Mouse (Mus musculus): Measurements from ENCODE around the gene 1700003E16Rik. TPM values are rescaled to one million over a fixed set of nuclear protein-coding genes. Genes with fewer than 3 reads are reported as not detected.

The 1700003E16Rik gene
- total and polyA plus RNA-seq, 3 experiments, result 0.23 to 0.34 TPM; not detected in 1

Other genes starting within 250 kb of the 1700003E16Rik start
Only the 20 nearest of the 23 such genes appear.
- gene Dok1, start 122.9 kb upstream of the 1700003E16Rik start, total RNA-seq (2012; rRNA removed), result 33.2 and 34.7 TPM in 2 replicates
- 21.3 and 21.4 TPM in 2 replicates for gene Dok1, start 122.9 kb upstream of the 1700003E16Rik start, total RNA-seq (2014; rRNA removed)
- gene Dok1, start 122.9 kb upstream of the 1700003E16Rik start, polyA plus RNA-seq (2012; ENCODE audit: insufficient read length, low read depth), result 23.8 and 24.6 TPM in 2 replicates
- 0.93 and 1.0 TPM in 2 replicates for gene Loxl3, start 122.2 kb upstream of the 1700003E16Rik start, total RNA-seq (2012; rRNA removed)
- gene Loxl3, start 122.2 kb upstream of the 1700003E16Rik start, total RNA-seq (2014; rRNA removed), result 0.05 TPM in 1 of 2 replicates, not detected in the other
- gene Loxl3, start 122.2 kb upstream of the 1700003E16Rik start, polyA plus RNA-seq (2012; ENCODE audit: insufficient read length, low read depth), result 0.74 and 1.0 TPM in 2 replicates
- 235 and 240 TPM in 2 replicates for gene Aup1, start 101.9 kb upstream of the 1700003E16Rik start, total RNA-seq (2012; rRNA removed)
- 108 and 119 TPM in 2 replicates for gene Aup1, start 101.9 kb upstream of the 1700003E16Rik start, total RNA-seq (2014; rRNA removed)
- gene Aup1, start 101.9 kb upstream of the 1700003E16Rik start, polyA plus RNA-seq (2012; ENCODE audit: insufficient read length, low read depth), result 284 and 324 TPM in 2 replicates
- 113 and 128 TPM in 2 replicates for gene Htra2, start 101.1 kb upstream of the 1700003E16Rik start, total RNA-seq (2012; rRNA removed)
- gene Htra2, start 101.1 kb upstream of the 1700003E16Rik start, total RNA-seq (2014; rRNA removed), result 131 and 137 TPM in 2 replicates
- gene Htra2, start 101.1 kb upstream of the 1700003E16Rik start, polyA plus RNA-seq (2012; ENCODE audit: insufficient read length, low read depth), result 154 and 185 TPM in 2 replicates
- gene Dqx1, start 98.6 kb upstream of the 1700003E16Rik start, total RNA-seq (2012; rRNA removed), result 2.2 and 2.7 TPM in 2 replicates
- gene Dqx1, start 98.6 kb upstream of the 1700003E16Rik start, total RNA-seq (2014; rRNA removed), result 0.99 and 1.3 TPM in 2 replicates
- gene Dqx1, start 98.6 kb upstream of the 1700003E16Rik start, polyA plus RNA-seq (2012; ENCODE audit: insufficient read length, low read depth), result 2.9 and 3.5 TPM in 2 replicates
- gene Tlx2, start 86.1 kb upstream of the 1700003E16Rik start, total RNA-seq (2012; rRNA removed), result not detected in 2 replicates
- gene Tlx2, start 86.1 kb upstream of the 1700003E16Rik start, total RNA-seq (2014; rRNA removed), result not detected in 2 replicates
- not detected in 2 replicates for gene Tlx2, start 86.1 kb upstream of the 1700003E16Rik start, polyA plus RNA-seq (2012; ENCODE audit: insufficient read length, low read depth)
- 14.5 and 16.6 TPM in 2 replicates for gene Pcgf1, start 78.5 kb upstream of the 1700003E16Rik start, total RNA-seq (2012; rRNA removed)
- 12.5 and 13.7 TPM in 2 replicates for gene Pcgf1, start 78.5 kb upstream of the 1700003E16Rik start, total RNA-seq (2014; rRNA removed)
- gene Pcgf1, start 78.5 kb upstream of the 1700003E16Rik start, polyA plus RNA-seq (2012; ENCODE audit: insufficient read length, low read depth), result 12.4 and 15.0 TPM in 2 replicates
- 0.80 TPM in 1 of 2 replicates, not detected in the other for gene Lbx2, start 70.0 kb upstream of the 1700003E16Rik start, total RNA-seq (2012; rRNA removed)
- gene Lbx2, start 70.0 kb upstream of the 1700003E16Rik start, total RNA-seq (2014; rRNA removed), result 0.86 TPM in 1 of 2 replicates, not detected in the other
- 1.2 and 1.7 TPM in 2 replicates for gene Lbx2, start 70.0 kb upstream of the 1700003E16Rik start, polyA plus RNA-seq (2012; ENCODE audit: insufficient read length, low read depth)
- gene Ccdc142, start 54.8 kb upstream of the 1700003E16Rik start, total RNA-seq (2012; rRNA removed), result 3.1 and 3.2 TPM in 2 replicates
- 0.38 and 0.59 TPM in 2 replicates for gene Ccdc142, start 54.8 kb upstream of the 1700003E16Rik start, total RNA-seq (2014; rRNA removed)
- 1.1 and 1.7 TPM in 2 replicates for gene Ccdc142, start 54.8 kb upstream of the 1700003E16Rik start, polyA plus RNA-seq (2012; ENCODE audit: insufficient read length, low read depth)
- gene Gm42688, start 54.8 kb upstream of the 1700003E16Rik start, total RNA-seq (2012; rRNA removed), result 1.3 and 2.1 TPM in 2 replicates
- 1.2 TPM in 2 replicates for gene Gm42688, start 54.8 kb upstream of the 1700003E16Rik start, total RNA-seq (2014; rRNA removed)
- 1.6 and 2.0 TPM in 2 replicates for gene Gm42688, start 54.8 kb upstream of the 1700003E16Rik start, polyA plus RNA-seq (2012; ENCODE audit: insufficient read length, low read depth)
- gene Mrpl53, start 47.4 kb upstream of the 1700003E16Rik start, total RNA-seq (2012; rRNA removed), result 74.0 and 83.3 TPM in 2 replicates
- gene Mrpl53, start 47.4 kb upstream of the 1700003E16Rik start, total RNA-seq (2014; rRNA removed), result 52.2 and 54.2 TPM in 2 replicates
- 52.9 and 55.5 TPM in 2 replicates for gene Mrpl53, start 47.4 kb upstream of the 1700003E16Rik start, polyA plus RNA-seq (2012; ENCODE audit: insufficient read length, low read depth)
- 78.9 and 104 TPM in 2 replicates for gene Mogs, start 40.9 kb upstream of the 1700003E16Rik start, total RNA-seq (2012; rRNA removed)
- 77.3 and 78.4 TPM in 2 replicates for gene Mogs, start 40.9 kb upstream of the 1700003E16Rik start, total RNA-seq (2014; rRNA removed)
- gene Mogs, start 40.9 kb upstream of the 1700003E16Rik start, polyA plus RNA-seq (2012; ENCODE audit: insufficient read length, low read depth), result 53.0 and 57.2 TPM in 2 replicates
- 20.4 and 24.1 TPM in 2 replicates for gene Wbp1, start 34.8 kb upstream of the 1700003E16Rik start, total RNA-seq (2012; rRNA removed)
- gene Wbp1, start 34.8 kb upstream of the 1700003E16Rik start, total RNA-seq (2014; rRNA removed), result 23.1 and 27.5 TPM in 2 replicates
- gene Wbp1, start 34.8 kb upstream of the 1700003E16Rik start, polyA plus RNA-seq (2012; ENCODE audit: insufficient read length, low read depth), result 16.6 and 19.3 TPM in 2 replicates
- gene Ino80b, start 31.0 kb upstream of the 1700003E16Rik start, total RNA-seq (2012; rRNA removed), result 26.1 and 26.9 TPM in 2 replicates
- gene Ino80b, start 31.0 kb upstream of the 1700003E16Rik start, total RNA-seq (2014; rRNA removed), result 14.9 and 15.4 TPM in 2 replicates
- gene Ino80b, start 31.0 kb upstream of the 1700003E16Rik start, polyA plus RNA-seq (2012; ENCODE audit: insufficient read length, low read depth), result 30.4 and 34.2 TPM in 2 replicates
- 0.59 and 0.68 TPM in 2 replicates for gene Rtkn, start 20.9 kb upstream of the 1700003E16Rik start, total RNA-seq (2012; rRNA removed)
- gene Rtkn, start 20.9 kb upstream of the 1700003E16Rik start, total RNA-seq (2014; rRNA removed), result 0.54 and 1.3 TPM in 2 replicates
- 0.47 and 0.78 TPM in 2 replicates for gene Rtkn, start 20.9 kb upstream of the 1700003E16Rik start, polyA plus RNA-seq (2012; ENCODE audit: insufficient read length, low read depth)
- gene Wdr54, start within 50 bp of the 1700003E16Rik start, total RNA-seq (2012; rRNA removed), result 4.7 and 10.3 TPM in 2 replicates
- 4.9 and 7.8 TPM in 2 replicates for gene Wdr54, start within 50 bp of the 1700003E16Rik start, total RNA-seq (2014; rRNA removed)
- gene Wdr54, start within 50 bp of the 1700003E16Rik start, polyA plus RNA-seq (2012; ENCODE audit: insufficient read length, low read depth), result 1.7 and 1.9 TPM in 2 replicates
- 17.8 and 19.8 TPM in 2 replicates for gene Dctn1, start 9.5 kb downstream of the 1700003E16Rik start, total RNA-seq (2012; rRNA removed)
- gene Dctn1, start 9.5 kb downstream of the 1700003E16Rik start, total RNA-seq (2014; rRNA removed), result 12.2 and 12.8 TPM in 2 replicates
- 36.4 and 37.3 TPM in 2 replicates for gene Dctn1, start 9.5 kb downstream of the 1700003E16Rik start, polyA plus RNA-seq (2012; ENCODE audit: insufficient read length, low read depth)
- 0.13 and 0.38 TPM in 2 replicates for gene Slc4a5, start 63.4 kb downstream of the 1700003E16Rik start, total RNA-seq (2012; rRNA removed)
- gene Slc4a5, start 63.4 kb downstream of the 1700003E16Rik start, total RNA-seq (2014; rRNA removed), result not detected in 2 replicates
- 0.21 TPM in 1 of 2 replicates, not detected in the other for gene Slc4a5, start 63.4 kb downstream of the 1700003E16Rik start, polyA plus RNA-seq (2012; ENCODE audit: insufficient read length, low read depth)
- 227 and 351 TPM in 2 replicates for gene Mthfd2, start 169.5 kb downstream of the 1700003E16Rik start, total RNA-seq (2012; rRNA removed)
- 281 and 286 TPM in 2 replicates for gene Mthfd2, start 169.5 kb downstream of the 1700003E16Rik start, total RNA-seq (2014; rRNA removed)
- gene Mthfd2, start 169.5 kb downstream of the 1700003E16Rik start, polyA plus RNA-seq (2012; ENCODE audit: insufficient read length, low read depth), result 317 and 327 TPM in 2 replicates
- 82.6 and 85.5 TPM in 2 replicates for gene Mob1a, start 169.6 kb downstream of the 1700003E16Rik start, total RNA-seq (2012; rRNA removed)
- gene Mob1a, start 169.6 kb downstream of the 1700003E16Rik start, total RNA-seq (2014; rRNA removed), result 182 and 200 TPM in 2 replicates
- gene Mob1a, start 169.6 kb downstream of the 1700003E16Rik start, polyA plus RNA-seq (2012; ENCODE audit: insufficient read length, low read depth), result 82.4 and 99.8 TPM in 2 replicates